Mouse (Mus musculus) forelimb bud, embryonic 11.5 days (tissue): Measurements from ENCODE around the gene Kctd14.
A peak's percentile ranks its signal among the peaks of the same experiment; 100 is the strongest.

Experiments
- DNase-seq: peaks from one replicate; pipeline ENCODE4 v3.0.0-alpha.2; 2012; ENCODE audit warnings: low read depth, low spot score

Gene Kctd14

DNA sequence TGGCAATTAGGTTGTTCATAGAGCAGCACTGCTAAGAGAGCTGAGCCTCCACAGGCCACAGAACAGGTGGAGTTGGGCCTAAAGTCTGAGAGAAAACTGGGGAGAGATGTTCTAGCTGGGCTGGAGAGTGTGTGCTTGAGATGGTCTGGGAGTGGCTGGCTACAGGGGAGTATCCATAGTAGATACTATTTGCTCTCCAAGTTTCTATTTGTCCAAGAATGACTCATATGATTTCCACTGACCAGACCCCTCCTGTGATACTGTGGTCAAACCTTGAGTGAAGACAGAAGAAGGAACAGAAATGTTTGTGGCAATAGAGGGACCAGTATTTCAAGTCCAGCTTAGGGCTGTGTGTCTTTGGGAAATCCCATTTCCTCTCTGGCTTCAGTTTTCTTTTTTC is 12.1 kb upstream of the Kctd14 start:
- no peak for DNase-seq

DNA sequence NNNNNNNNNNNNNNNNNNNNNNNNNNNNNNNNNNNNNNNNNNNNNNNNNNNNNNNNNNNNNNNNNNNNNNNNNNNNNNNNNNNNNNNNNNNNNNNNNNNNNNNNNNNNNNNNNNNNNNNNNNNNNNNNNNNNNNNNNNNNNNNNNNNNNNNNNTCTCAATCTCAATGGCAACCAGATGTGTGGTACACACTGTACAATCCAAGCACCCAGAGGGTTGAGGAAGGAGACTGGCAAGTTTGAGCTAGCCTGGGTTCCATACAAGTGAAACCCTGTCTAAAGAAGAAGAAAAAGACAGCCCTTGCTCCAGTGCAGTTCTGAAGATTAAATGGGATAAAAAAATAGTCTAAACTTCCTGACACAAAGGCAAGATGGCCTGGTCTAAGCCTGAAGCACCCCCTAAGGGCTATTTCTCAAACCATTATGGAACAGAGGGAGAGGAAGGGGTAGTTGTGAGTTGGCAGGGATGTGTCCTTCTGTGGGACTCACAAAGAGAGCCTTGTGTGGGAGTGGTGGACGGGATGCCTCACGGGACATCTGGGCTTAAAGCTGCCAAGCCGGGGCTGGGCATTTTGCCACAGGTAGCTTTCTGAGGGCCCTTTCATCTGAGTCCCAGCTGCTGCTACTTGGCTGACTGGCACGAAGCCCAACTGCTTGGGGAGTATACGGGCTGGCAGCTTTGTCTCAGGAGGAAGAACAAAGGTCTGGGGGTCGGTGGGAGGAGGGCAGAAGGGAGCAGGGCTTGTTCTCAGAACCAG is 4.8 kb upstream of the Kctd14 start:
- DNase-seq = no peak

- DNase-seq = no peak
Observed at GRCm38 (mm10) chr7:97447050-97447531, 4.0 kb upstream of the Kctd14 start.

DNA sequence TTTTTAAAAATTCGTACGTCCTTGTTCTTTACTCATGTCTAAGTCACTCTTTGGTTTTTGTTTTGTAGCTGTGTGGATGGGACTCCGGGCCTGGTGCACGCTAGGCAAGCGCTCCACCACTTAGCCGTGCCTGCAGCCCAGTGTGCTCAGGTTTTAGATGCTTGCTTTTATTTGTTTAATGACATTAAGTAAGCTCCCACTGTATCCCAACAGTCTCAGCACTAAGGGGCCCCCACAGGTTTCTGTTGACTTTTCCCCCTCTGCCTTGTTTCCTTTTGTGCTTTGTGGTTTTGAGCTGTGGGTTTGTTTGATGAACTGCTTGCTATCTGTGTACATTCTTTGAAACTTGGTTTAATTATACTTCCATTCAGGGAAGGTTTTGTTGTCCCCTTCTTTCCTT is 1.1 kb downstream of the Kctd14 start:
- no peak for DNase-seq

DNA sequence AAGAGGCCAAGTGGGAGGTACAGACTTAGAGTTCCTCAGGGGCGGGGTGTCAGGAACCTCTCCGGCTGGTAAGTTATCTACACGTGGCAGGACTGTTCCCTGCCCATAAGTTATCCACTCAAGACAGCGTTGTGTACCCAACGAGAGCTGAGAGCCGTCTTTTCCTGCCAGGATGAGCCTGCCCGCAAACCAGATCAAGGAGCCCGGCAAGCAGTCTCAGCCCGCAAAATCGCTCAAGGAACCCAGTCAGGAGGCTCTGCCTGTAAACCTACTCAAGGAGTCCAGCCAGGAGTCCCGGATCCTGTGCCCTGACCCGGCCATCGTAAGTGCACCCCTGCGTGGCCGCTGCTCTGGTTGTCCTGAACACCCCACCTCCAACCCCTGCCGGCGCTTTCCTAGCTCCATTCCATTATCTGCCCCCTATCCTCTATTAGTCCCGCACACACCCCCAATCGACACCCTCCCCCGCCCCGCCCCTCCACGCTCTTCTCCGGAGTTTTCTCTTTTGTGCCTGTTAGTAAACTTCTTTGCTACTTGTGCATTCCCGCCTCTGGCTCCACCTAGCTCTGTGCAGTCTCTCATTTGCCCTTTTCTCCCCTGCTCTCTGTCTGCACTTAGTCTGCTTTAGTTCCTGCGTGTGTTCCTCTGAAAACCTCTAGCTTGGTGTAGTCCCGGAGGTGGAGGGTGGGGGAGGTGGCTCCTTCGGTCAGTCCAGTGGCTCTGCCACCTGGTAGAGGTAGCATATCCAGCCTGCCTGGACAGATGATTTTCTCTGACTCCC is 2.2 kb downstream of the Kctd14 start:
- peak; percentile 10 for DNase-seq

GRCm38 (mm10) chr7:97454795-97455194 is 3.7 kb downstream of the Kctd14 start:
- no peak for DNase-seq

GRCm38 (mm10) chr7:97455577-97455976 is 4.5 kb downstream of the Kctd14 start:
- no peak for DNase-seq

- no peak for DNase-seq
Observed at GRCm38 (mm10) chr7:97473001-97473400, 21.9 kb downstream of the Kctd14 start.

- no peak for DNase-seq
Observed at GRCm38 (mm10) chr7:97479349-97479748, 28.2 kb downstream of the Kctd14 start.

DNA sequence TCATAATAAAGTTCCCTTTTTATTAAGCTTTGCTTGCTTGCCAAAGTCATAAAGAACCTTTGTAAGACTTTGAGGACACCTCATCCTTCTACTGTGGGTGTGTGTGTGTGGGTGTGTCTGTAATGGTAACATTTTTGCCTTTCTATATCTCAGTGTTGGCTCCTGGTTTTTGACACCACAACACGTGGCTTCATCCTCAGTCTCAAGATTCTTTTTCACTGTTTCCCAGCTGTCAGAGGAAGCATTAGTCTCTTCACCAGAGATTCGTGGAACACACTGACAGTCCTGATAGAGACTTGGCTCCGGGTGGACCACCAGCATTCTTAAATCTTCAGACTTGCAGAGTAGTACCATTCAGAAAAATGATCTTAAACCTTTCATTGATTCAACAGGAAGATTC is 29.2 kb downstream of the Kctd14 start:
- no peak for DNase-seq

DNA sequence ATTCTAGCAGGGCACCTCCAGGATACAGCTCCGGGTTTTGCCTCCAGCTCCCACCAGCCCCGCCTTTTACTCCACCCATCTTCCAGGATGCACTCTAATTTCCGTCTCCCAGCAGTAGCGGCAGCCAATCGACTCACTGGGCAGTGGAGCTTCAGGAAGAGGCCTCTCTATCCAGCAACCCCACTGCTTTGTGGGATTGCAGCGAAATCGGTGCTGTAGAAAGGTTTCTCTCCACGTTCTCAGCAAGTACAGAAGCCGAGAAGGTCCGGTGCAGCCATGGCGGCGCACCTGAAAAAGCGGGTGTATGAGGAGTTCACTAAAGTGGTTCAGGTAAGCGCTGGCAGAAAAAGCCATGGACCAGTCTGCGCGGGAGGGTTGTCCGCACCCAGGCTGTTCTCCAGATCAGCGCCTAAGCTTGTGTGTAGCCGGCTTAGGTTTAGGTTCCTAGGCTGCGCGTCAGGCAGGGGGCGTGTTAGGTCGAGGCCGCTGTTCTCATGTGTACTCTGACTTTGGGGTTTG is 29.8 kb downstream of the Kctd14 start, which contains the start of gene Ints4:
Ints4 (plus strand) TSS at position 136 of the 519 bp plus-strand sequence.
- DNase-seq = peak; percentile 93

DNA sequence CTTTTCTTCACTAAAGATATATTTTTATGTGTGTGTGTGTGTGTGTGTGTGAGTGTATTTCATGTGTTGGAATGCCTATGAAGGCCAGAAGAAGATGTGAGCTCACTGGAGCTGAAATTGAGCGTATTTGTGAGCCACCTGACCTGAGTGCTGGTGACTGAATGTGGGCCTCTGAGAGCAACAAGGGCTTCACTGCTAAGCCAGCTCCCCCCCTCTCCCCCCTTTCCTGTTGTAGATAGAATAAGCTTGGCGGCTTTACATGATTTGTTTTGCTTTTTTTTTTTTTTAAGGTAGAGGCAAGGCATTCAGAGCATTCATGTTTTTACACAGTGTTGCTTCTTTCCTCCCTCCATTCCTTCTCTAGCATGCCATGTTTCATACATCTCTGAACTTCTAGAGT is 32.3 kb downstream of the Kctd14 start:
- DNase-seq = no peak

GRCm38 (mm10) chr7:97491157-97491556 is 40.0 kb downstream of the Kctd14 start:
- DNase-seq = no peak

DNA sequence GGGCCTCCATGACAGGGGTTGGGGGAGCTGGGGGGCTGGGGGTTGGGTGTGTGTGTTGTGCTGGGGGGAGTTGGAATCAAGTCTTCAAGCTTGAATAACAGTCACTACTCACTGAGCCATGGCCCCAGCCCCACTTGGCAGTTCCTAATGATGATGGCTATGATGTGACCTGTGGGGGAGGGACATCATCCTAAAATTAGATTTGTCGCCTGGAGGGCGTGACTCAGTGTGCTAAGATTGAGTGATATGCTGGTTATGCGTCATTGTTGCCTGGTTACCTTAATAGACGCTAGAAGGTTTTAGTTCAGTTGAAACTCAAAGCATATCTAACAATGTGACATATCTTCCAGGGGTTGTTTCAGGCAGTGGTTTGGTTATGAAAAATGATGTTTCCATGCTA is 41.3 kb downstream of the Kctd14 start:
- no peak for DNase-seq

- DNase-seq = no peak
Observed at GRCm38 (mm10) chr7:97495052-97495451, 43.9 kb downstream of the Kctd14 start.

- no peak for DNase-seq
Observed at GRCm38 (mm10) chr7:97500555-97501209, 49.6 kb downstream of the Kctd14 start.
